Mouse (Mus musculus): ENCODE data around the gene Nrap. TPM values are rescaled to one million over a fixed set of nuclear protein-coding genes. Genes with fewer than 3 reads are reported as not detected.

Gene Nrap
- polyA plus RNA-seq, 1 experiment from 2014 or later, result 3.4 TPM

DNA sequence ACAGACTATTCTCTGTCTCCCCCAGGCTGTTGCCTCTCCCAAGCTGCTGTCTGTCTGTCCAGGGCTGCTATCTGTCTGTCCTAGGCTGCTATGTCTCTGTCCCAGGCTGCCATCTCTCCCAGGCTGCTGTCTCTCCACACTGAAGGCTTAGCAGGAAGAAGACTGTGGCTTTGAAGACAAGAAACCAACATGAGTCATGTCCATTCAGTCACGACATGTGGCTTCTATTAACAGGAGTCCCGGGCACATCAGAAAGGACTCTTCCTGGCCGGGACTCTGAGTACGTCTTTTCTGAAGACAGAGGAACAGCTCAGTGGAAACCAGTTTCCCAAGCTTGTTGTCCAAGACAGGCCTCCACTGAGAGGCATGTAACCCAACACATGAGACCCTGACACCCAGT is 104.6 kb downstream of the Nrap start:
- Histone ChIP-seq H3K36me3 (no peaks in the 10 kb centered on the region), H3K9me3 (no peaks in the 10 kb centered on the region), H3K4me1 (no peaks in the 10 kb centered on the region), H3K4me3 (no peak overlapping the region), H3K27ac (no peak overlapping the region), H3K27me3 (ENCODE audit: insufficient read depth, poor library complexity, severe bottlenecking) (peaks cover 12% of the 10 kb centered on the region)
- WGBS, result 50% methylated on average over 4 of the region's 4 CpGs
- DNase-seq (ENCODE audit: low spot score), result no peak

DNA sequence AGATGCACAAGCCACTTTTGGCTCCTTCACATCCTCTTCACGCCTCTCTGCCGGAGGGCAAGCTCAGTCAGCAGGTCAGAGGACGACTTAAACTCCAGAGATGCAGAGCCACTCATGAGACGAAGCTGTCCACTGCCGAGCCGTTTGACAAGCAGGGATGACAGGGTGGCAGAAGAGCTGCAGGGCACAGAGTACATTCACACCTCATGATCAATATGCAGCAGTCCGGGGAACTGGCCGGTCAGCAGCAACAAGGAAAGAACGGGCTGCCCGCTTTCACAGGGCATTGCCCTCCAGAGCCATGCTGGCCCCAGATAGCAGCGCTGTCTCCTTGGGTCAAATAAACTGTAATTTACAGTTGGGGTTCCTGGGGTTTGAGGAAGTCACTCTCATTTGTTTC is 111.5 kb downstream of the Nrap start:
- no peaks in the 10 kb centered on the region for H3K9me3 ChIP-seq
- H3K27ac ChIP-seq, result no peak overlapping the region
- peaks cover 24% of the 10 kb centered on the region; the same call in 1 of the 2 replicates for H3K27me3 ChIP-seq (ENCODE audit: insufficient read depth, poor library complexity, severe bottlenecking)
- DNase-seq (ENCODE audit: low spot score), result no peak
- H3K4me1 ChIP-seq, result peaks cover 3% of the 10 kb centered on the region; the same call in 1 of the 2 replicates
- WGBS, result 70% methylated on average over 11 of the region's 11 CpGs
- H3K36me3 ChIP-seq, result no peaks in the 10 kb centered on the region
- H3K4me3 ChIP-seq, result no peak overlapping the region

DNA sequence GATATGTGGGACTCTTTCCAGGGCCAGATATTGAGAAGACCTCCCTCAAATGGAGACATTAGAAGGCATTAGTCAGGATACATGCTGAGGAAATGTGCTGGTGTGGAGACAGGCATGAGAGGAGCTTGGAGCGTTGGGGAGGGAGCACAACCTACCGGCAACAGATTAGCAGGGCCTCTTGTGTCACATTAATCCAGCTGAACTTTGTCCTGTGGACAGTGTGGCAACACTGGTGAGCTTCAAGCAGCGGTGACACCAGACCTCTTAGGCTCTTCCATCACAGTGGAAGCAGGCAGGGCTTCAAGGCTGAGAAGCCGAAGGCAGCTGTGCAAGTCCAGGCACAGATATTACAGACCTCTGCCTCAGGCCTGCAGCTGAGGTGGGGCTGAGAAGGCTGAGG is 111.9 kb downstream of the Nrap start:
- Histone ChIP-seq H3K27ac (no peak overlapping the region), H3K4me1 (peaks cover 7% of the 10 kb centered on the region; the same call in 1 of the 2 replicates), H3K27me3 (ENCODE audit: insufficient read depth, poor library complexity, severe bottlenecking) (peaks cover 21% of the 10 kb centered on the region; the same call in 1 of the 2 replicates), H3K36me3 (no peaks in the 10 kb centered on the region), H3K9me3 (no peaks in the 10 kb centered on the region), H3K4me3 (no peak overlapping the region)
- 75% methylated on average over 4 of the region's 4 CpGs for WGBS
- no peak for DNase-seq (ENCODE audit: low spot score)

DNA sequence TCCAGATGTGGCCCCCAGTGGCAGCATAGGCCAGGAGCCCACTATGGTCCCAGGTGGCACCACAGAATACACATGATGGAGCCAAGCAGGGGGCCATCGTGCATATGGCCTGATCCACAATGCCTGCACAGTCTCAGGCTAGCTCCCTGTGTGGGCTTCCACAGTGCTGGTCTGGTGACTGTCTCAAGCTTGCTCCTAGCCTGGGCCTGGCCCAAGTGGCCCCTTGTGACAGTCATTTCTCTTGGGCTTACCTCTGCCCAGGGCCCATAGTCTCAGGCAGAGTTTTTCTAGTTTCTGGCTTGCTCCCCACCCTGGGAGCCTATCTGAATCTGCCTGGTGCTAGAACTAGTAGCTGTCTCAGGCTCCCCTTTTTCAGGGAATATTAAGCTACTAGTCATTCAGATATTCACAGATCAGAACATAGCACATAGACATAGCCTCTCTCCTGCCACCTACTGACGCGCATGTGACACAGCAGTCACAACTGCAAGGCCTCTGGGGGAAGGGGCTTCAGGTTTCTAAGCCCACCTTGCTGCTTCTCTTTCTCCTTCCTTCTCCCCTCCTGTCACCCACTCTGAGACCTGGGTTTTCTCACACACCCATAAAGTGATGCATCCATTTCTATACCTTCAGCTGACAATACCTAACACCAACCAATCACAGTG is 112.6 kb downstream of the Nrap start:
- peaks cover 21% of the 10 kb centered on the region; the same call in 1 of the 2 replicates for H3K27me3 ChIP-seq (ENCODE audit: insufficient read depth, poor library complexity, severe bottlenecking)
- H3K4me1 ChIP-seq, result peaks cover 10% of the 10 kb centered on the region; the same call in 1 of the 2 replicates
- no peak overlapping the region for H3K4me3 ChIP-seq
- DNase-seq (ENCODE audit: low spot score), result no peak
- no peaks in the 10 kb centered on the region for H3K9me3 ChIP-seq
- WGBS, result 53% methylated on average over 3 of the region's 3 CpGs
- no peak overlapping the region for H3K27ac ChIP-seq
- no peaks in the 10 kb centered on the region for H3K36me3 ChIP-seq

DNA sequence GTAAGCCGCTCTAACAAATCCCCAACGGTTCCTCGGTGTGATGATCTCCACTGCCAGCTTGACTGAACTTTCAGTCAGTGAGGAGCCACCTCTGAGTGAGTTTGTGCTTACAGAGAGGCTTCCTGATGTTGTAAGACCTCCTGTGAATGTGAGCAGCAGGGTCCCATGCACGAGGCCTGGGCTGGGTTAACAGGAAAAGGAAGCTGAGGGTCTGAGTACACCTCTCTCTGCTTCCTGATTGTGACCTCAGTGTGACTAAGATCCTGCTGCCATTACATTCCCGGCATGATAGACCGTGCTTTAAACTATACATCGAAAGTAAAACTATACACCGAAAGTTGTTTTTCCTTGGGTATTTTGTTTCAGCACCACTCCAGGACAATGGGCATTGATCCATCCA is 117.8 kb downstream of the Nrap start:
- 81% methylated on average over 8 of the region's 8 CpGs for WGBS
- no peaks in the 10 kb centered on the region for H3K36me3 ChIP-seq

More for the DNA sequence above, 117.8 kb downstream of the Nrap start:
- no peak for DNase-seq (ENCODE audit: low spot score)
- Histone ChIP-seq H3K4me3 (no peak overlapping the region), H3K4me1 (peaks cover 20% of the 10 kb centered on the region), H3K27ac (no peak overlapping the region), H3K27me3 (ENCODE audit: insufficient read depth, poor library complexity, severe bottlenecking) (peaks cover 17% of the 10 kb centered on the region; the same call in 1 of the 2 replicates), H3K9me3 (no peaks in the 10 kb centered on the region)

Other genes with a start within 250 kb of the Nrap start
- gene Habp2, start 102.9 kb downstream of the Nrap start, polyA plus RNA-seq (2016; fragmentation: Nextera tagmentation; extraction: Ambion mirVana), result 0.87 and 19.6 TPM in 2 replicates
- 25.1 and 31.6 TPM in 2 replicates for gene Casp7, start 7.1 kb upstream of the Nrap start, polyA plus RNA-seq (2016; fragmentation: Nextera tagmentation; extraction: Ambion mirVana)
- gene Plekhs1, start 71.6 kb upstream of the Nrap start, polyA plus RNA-seq (2016; fragmentation: Nextera tagmentation; extraction: Ambion mirVana), result not detected in 2 replicates
- 16.3 and 16.5 TPM in 2 replicates for gene Dclre1a, start 158.2 kb upstream of the Nrap start, polyA plus RNA-seq (2016; fragmentation: Nextera tagmentation; extraction: Ambion mirVana)
- 13.9 and 16.8 TPM in 2 replicates for gene Nhlrc2, start 158.2 kb upstream of the Nrap start, polyA plus RNA-seq (2016; fragmentation: Nextera tagmentation; extraction: Ambion mirVana)

All from heart, embryonic 10.5 days (tissue).